Mouse (Mus musculus) adrenal gland, postnatal 14 days (tissue): ENCODE results near the gene Plekhd1. TPM values are rescaled to one million over a fixed set of nuclear protein-coding genes. Genes with fewer than 3 reads are reported as not detected.

Source experiments
- DNase-seq: peaks from one replicate; pipeline ENCODE4 v3.0.0; 2021; ENCODE audit warnings: mixed read lengths
- total RNA-seq: library from RNA; stranded (reverse); gene quantifications from 2 replicates; pipeline ENCODE4 v1.2.3, GENCODE M21; 2021

The Plekhd1 gene
- total RNA-seq, 1 experiment from 2014 or later: not detected

DNA sequence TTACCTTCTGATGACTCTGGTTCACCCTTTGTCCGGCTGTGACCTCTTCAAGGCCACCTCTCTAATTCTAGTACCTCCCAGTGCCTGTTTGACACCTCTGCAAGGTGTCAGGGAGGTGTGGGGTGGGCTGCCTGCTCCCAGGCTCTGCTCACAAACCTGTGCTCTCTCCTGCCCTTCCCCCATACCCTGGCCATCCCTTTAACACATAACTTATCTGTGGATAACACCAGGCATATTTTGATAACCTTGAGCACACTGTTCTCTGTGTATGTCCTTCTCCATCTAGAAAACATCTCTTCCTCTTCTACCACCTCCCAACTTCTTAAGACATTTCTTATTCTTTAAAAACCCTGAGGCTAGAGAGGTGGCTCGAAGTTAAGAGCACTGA, 6.7 kb downstream of the Plekhd1 start:
- DNase-seq: no peak

DNA sequence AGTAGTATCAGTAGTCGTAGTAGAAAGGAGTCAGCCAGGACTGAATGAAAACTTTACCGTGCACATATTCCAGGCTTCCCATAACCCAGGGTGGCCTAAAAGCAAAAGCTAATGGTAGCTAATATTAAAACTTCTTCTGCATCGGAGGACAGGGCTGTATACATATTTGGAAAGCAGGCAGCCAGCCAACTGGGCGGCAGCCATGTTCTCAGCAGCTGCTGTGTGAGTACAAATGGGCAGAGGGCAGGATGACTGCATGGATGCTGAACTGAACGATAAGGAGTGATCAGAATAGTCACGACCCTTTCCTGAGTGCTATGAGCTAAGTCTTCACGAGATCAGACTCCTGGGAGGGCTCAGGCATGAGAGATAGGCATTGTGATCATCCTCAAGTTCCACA, 8.9 kb downstream of the Plekhd1 start:
- no peak for DNase-seq

DNA sequence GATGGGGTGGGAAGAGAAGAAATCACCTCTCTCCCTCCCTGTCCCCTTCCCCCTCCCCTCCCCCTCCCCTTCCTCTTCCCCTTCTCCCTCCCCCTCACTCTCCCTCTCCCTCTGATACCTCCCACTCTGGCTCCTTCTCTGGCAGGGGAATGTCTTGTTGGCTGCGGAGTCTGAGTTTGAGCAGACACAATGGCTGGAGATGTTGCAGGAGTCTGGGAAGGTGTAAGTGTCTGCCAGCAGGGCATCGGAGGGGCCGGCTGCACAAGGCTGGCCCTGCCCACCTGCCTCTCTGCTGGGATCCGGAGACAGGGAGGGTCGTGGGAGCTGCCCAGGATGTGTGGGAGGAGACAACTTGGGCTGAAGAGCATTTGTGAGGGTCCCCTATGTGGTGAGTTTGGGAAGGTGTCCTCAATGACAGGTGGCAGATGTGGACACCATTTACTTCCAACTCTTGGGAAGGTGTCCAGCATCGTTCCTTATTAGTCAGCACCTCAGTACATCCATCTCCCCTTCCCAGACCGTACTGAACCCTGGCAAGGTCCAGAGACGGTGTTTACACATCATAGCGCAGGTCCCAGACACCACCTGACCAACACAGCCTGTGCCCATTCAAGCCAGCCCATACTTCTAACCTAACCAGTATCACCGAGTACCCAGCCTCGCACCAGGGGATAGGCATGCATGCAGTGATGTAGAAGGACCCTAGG, 14.0 kb downstream of the Plekhd1 start:
- no peak for DNase-seq

DNA sequence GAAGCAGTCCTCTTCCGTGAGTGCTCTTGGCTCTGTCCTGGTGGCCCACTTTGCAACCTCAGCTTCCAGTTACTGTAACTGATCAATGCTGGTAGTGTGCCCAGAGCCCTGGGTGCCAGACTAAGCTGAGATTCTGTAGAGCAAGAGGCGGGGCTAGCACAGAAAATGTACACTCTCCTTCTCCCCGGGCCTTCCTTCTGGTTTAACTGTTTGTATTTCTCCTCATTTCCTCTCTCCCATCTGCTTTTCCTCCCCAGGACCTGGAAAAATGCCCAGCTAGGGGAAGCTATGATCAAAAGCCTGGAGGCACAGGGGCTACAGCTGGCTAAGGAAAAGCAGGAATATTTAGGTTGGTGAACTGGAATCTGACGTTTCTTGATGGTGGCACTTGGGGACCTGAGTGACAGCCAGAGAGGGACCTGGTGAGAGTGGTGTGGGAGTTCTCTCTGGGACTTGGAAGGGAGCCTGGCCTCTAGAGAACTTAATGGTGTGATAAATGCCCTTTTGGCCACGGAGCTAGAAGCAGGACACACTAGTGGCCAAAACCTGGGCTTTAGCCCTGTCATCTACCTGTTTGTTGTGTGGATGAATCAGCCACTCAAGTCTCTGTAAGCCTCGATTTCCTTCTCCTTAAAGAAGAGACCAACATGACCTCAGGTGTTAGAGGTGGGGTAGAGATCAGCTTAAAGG, 14.7 kb downstream of the Plekhd1 start:
- DNase-seq: no peak

DNA sequence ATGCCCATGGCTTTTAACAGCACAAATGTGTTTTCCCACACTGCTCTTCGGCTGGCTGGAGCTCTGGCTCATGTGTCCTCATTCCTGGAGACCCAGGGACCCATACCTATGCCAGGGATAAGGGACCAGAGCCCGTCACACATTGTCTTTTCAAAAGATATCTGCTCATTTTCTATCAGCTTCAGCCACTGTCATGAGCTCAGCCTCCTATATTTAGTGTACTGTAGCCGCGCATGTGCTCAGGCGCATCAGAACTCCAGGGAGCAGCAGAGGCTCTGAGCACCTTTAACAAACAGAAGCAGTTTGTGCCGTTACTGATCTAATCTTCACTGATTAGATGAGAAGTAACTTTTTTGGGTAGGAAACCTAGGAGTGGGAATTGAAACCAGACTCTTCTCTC, 23.5 kb downstream of the Plekhd1 start:
- DNase-seq: no peak

DNA sequence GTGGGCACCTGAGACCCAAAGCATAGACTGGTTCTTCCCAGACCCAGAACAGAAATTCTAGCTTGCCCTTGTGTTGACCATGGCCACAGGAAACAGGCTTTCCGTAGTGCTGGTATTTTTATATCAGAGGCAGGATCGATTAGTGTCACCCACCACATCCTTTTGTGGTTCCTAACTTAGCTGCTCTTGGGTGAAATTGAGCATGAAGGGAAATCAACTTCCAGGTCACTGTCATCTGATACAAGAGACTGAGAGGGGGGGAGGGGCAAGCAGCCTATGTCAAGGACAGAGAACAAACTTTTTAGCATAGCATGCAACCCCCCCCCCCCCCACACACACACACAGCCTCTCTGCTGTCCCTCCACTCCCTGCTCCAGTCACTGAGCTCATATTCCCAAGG, 26.8 kb downstream of the Plekhd1 start:
- DNase-seq: no peak

DNA sequence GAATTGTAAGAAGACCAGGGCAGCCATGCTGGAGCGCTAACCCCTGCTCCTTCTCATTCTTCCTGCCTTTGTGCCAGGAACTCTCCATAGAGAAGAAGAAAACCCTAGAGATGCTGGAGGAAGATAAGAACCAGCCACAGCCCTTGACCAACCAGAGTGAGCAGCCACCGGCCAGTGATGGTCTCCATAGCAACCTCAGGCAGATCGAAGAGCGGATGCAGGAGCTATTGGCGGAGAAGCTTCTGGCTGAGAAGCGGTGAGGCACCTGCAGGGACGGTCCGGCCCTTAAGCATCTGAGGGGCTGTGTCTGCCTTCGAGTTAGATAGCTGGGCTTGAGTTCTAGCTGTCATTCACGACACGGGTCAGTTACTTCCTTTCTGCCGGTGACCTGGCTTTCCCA, 28.1 kb downstream of the Plekhd1 start:
- DNase-seq: no peak

DNA sequence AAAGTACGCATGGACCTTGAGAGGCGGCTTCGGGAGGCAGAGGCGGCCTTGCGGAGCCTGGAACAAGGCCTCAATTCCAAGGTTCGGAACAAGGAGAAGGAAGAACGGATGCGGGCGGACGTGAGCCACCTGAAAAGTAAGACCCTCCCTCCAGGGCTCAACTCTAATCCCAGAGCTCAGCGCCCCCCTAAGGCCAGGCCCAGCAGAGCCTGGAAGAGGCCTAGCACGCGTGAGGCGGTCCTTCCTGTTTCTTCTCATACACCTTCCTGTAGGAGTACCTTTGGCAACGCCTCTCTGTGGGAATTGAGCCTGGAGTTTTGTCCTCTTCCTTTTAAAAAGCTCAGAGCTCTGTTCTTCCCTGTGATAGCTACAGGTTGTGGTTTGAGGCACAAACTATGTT, 29.1 kb downstream of the Plekhd1 start:
- DNase-seq: peak; percentile 30

DNA sequence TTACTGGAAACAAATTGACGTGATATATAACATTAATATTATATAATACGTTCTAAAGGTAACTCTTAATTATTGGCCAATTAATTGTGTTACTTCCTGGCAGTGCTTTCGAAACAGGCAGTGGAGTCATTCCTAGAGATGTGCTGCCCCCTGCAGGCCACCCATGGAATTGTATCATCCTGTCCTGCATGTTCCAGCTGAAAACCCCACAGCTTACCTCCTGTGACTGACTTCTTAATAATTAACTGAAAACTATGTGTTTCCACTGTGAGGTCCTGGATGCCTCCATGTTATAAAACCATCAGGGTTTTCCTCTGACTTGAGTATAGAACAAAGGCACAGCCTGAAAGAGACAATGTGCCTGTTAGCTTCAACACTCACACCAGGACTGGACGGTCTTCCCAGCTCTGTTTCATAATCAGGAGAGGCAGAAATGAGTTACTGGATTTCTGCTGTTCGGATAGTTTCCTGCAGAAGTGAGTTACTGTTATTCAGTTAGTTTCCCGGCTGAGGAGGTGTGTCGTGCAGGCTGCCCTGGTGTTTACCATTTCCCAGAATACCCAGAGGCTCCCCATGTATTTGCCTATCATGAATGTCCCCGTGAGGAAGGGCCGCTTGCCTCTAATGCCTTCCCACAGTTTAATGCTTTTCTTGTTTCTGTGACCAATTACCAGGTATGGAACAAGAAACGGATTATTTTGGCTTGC, 32.6 kb downstream of the Plekhd1 start:
- DNase-seq: peak; percentile 88

DNA sequence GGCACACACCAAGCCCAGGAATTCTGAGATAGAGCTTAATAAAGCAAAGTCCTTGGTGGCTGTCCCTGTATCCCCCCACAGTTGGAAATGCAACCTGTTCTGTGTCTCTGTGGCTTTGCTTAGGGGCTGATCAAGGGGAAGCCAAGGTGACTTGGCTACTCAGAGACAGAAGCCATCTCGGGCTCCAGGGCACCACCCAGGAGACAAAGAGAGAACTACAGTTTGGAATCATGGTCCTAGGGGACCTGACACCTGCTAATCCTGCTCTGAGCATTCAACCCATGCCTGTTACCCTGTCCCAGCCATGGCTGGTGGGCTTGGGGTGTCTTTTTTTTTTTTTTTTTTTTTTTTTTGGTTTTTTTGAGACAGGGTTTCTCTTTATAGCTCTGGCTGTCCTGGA, 35.8 kb downstream of the Plekhd1 start:
- DNase-seq: no peak

DNA sequence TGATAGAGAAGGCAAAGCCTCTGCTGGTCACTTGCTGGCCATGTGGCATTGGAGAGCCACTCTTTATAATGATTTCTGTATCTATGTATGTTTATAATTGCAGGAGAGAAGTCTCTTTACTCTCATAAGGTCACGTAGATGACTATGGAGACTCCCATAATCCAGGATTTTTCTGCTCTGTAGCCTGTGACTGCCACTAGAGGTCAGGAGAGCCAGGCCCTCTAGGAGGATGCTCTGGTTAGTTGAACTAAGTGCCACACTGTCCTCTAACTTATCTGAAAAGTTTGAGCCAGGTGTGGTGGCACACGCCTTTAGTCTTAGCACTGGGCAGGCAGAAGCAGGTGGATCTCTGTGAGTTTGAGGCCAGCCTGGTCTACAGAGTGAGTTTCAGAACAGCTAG, 36.4 kb downstream of the Plekhd1 start:
- DNase-seq: no peak

DNA sequence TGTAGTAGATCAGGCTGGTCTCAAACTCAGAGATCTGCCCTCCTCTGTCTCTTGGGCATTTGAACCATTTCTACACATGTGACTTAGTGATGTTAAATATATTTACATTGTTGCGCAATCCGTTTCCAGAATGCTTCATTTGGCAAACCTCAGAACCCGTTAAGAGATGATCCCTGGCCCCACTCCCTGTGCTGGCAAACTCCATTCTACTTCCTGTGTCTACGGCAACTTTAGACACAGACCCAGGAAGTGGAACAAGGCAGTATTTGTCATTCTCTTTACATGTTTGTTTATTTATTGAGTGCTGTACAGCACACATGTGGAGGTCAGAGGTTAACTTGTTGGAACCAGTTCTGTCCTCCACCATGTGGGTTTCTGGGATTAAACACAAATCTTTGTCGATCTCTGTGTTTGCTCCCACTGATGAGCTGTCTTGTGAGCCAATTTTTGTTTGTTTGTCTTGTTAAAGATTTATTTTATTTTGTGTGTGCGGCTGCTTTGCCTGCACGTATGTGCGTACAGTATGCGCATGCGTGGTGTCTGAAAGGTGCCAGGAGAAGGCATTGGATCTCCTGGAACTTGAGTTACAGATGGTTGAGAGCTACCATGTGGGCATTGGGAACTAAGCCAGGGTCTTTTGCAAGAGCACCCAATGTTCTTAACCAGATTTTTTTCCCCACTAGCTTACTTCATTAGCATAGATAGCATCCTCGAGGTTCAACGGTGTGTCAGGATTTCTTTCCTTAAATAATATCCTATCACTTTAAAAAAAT, 37.6 kb downstream of the Plekhd1 start:
- DNase-seq: no peak

DNA sequence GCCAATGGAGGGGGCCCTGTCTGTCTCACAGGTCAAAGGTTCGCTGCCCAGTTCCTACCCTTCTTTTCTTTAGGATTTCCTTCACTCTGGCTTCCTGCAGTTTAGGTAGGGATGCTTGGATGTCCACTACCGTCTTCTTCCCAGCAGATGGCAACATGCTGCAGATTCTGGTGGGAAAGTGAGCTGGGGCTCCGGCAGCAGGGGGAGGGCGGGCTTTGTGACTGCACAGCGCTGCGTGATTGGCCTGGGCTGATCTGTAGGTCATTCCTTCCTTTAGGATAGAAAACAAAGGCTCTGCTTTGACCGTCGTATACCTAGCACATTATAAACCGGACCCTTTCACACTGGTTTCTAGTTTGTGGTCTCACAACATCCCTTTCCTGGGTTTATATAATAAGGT, 38.2 kb downstream of the Plekhd1 start:
- DNase-seq: peak; percentile 73

DNA sequence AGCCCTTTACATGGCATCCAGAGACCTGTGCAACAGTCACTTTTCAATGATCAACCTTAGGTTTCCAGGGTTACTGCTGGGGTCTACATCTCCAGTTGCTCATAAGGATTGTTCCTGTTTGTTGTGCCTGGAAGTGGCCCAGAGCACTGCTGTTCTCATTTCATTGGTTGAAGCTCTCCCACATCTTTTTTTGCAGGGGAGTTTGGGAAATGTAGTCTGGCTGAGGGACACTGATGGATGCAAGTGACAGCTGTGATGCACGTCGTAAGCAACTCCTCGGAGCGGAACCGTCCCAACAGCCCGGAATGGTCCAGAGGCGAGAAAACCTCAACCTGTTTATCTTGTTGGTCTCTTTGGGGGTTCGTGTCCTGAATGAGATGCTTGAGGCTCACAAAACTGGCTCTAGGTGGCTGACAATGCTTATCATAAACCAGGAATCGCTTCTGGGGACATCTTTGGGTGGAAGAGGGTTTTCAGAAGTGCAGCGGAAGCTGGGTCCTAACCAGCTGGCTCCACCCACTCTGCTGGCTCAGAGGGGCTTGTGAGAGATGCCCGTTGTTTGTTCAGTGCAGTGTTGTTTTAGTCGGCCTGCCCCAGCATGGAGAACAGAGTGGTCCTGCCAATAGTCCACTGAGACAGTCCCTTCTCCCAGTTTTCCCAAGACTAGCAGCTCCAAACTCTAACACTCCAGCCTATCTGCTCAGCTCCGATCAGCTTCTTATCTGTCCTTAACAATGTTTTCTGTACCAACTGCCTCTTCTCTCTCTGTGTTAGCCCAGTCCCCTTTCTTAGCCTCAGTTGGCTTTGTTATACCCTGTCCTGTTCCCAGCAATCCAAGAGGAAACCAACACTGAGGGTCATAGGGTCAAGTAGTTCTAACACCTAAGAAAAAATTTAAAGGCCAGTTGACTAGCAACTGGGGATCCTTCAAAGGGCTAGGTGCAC, 42.4 kb downstream of the Plekhd1 start:
- DNase-seq: no peak

DNA sequence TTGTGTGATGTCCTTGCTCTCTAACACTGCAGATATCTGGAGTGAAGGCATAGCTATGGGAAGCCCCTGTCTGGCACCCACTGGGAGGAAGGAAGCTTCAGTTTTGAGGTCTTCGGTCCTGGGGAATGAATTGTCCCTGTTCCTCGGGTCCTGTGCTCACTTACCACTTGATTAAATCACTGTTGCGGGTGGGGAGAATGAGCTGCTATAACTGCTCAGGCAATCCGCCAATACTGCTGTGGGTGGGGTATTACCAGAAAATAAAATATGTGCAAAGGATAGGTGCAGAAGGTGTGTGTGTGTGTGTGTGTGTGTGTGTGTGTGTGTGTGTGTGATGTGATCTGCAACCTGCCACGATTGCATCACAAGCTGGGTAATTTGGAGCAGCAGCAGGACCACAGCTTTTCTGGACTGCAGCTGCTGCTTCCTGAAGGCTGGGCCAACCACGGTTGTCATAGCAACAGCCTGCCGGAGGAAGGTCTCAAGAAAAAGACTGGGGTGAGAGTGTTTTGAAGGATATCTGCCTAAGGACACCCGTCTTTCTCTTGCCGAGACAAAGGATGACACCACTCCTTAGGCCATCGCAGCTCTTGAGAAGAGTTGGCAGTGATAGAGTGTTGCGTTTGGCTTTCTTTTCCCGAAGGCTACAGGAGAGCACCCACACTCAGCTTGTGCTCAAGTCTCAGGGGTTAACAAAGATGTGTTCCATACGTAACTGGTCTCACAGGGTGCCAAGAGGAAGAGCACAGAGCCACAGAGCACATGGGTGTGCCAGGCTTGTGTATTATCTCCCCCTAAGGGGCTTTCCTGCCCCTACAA, 44.3 kb downstream of the Plekhd1 start:
- DNase-seq: peak; percentile 39

DNA sequence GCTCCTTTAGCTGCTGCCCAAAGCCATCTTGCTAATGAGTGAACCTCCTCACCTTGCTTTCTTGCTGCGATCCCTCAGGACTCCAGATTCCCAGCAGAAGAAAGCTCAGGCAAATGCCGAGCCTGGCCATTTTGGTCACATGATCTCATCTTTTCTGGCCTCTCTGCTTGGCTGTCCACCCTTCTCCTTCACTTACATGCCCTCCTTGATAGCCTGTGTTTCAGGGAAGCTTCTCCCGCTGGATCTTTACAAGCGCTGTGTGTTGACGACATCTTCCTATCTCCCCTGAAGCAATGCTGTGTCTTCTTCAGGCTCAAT, 44.9 kb downstream of the Plekhd1 start:
- no peak for DNase-seq

DNA sequence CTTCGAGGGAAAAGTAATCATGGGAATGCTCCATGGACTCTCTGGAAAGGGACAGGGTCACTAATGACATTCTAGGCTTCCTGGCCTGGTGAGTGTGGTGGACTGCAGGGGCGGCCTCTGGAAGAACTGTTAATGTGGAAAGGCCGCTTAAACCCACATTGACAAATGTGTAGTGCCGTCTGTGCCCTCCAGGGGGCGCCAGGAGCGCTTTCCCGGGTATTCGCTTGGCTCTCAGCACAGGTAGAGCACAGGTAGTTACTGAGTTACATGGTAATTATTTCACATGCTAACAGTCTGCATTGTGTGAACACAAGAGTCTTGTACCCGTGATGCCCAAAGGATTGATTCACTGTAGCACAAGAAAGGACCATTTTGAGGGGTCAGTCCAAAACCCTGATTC, 47.1 kb downstream of the Plekhd1 start:
- peak; percentile 48 for DNase-seq

DNA sequence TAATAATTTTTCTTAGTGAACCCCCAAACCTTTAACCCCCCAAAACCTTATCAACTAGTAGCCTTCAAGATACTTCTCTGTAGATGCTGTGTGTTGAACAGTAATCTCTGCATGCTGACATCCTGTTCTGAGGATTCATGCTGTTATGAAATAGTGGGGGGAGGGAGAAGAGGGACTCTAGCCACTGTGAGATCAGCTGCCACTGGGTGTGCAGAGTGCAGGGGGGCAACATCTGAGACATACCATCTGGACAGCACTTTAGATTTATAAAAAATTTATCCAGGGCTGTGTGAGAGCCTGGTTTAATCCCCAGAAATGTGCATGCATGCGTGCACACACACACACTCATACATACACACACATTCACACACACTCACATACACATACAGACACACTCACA, 52.2 kb downstream of the Plekhd1 start:
- no peak for DNase-seq

DNA sequence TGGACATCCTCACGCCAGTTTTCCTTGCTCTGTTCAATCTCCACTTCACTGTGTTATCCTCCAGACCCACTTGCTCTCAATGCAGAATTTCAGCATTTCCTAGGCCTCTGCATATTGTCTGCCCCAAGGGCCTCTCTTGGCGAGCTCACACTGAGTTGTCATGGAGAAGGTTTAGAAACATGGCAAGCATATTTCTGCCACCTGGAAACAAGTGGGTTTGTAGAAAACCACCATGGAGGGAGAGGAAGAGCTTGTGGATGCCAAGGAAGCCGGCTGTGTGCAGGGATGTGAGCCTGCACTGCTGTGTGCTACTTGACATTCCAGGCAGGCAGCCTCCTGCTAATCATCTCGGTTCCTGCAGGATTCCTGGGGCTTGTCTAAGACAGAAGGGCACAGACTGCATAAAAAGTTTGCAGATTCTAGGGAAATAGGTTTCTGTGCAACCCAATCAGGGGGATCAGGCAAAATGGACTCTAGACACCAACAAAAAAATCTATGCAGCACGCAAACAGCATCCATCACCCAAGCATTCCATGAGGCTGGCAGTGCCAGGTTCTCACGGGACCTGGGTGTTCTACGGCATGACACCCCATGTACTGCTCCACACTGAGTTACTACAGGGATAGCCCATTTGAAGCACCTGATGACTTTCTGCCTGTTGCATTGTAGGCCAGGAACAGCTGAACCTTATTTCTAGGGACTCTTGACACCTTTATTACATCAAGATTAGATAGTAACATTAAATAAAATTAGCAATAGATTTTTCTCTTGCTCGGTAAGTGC, 53.8 kb downstream of the Plekhd1 start:
- no peak for DNase-seq

DNA sequence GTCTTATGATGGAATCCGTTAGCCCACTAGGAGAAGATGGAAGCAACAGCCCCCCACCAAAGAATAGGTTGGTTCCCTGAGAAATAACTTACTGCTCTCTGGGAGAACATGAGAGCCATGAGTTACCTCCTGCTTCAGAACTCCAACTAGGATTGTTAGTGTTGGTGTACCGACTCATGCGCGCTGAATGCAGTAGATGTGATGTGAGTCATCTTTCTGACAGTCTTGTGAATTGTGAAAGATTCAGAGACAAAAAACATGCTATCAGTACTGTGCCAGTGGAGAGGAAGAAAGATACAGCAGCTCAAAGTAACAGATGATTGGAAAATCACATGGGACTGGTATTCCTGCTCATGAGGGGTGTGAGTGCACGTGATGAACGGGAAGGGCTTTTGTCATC, 59.2 kb downstream of the Plekhd1 start:
- no peak for DNase-seq
